Mouse (Mus musculus): ENCODE results near the gene Wdr20.

GRCm38 (mm10) chr12:110797202-110797601 lies 59.5 kb downstream of the Wdr20 start:
- no peak for TF ChIP-seq GATA1 (IDR thresholded peaks at IDR 0.05; ENCODE audit: borderline replicate concordance, low read length)
- TF ChIP-seq FLI1 (IDR thresholded peaks at IDR 0.05; ENCODE audit: low read length), result no peak
